Mouse (Mus musculus): ENCODE data around the gene Serpinb6b. TPM values are rescaled to one million over a fixed set of nuclear protein-coding genes. Genes with fewer than 3 reads are reported as not detected.
A peak's percentile ranks its signal among the peaks of the same experiment; 100 is the strongest.

Serpinb6b gene
- total and polyA plus RNA-seq, 3 experiments, result 11.9 to 41.2 (median 38.9) TPM

DNA sequence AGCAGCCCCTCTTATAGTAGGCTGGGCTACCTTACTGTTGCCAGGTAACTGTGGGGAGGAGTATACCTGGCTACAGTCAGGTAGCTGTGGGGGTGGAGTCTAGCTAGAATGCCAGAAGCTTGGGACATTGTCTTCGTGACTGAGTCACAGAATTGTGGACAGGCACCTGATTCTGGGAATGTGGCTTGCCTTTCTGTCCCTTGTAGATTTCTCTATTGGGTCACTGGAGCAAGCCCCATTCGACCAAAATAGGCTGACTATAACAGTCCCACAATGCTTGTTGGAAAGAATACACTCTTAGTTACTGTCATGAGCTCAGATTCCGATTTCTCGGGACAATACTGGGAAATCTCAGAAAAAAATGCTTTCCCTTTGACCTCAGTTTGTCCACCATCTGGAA is 30.0 kb downstream of the Serpinb6b start:
- no peak overlapping the region for H3K27ac ChIP-seq (ENCODE audit: insufficient read depth, low read depth)

GRCm38 (mm10) chr13:33001341-33001740 is 36.3 kb downstream of the Serpinb6b start:
- no peak overlapping the region for H3K27ac ChIP-seq (ENCODE audit: insufficient read depth, low read depth)
- H3K36me3 ChIP-seq (replicated peaks in 1 of 2; ENCODE audit: control insufficient read depth in 1 of 2, insufficient read depth in 1 of 2, low read length in 1 of 2), result no peaks in the 10 kb centered on the region
- no peaks in the 10 kb centered on the region for H3K9me3 ChIP-seq (replicated peaks; ENCODE audit: low read length)
- H3K4me3 ChIP-seq (replicated peaks in 1 of 3; ENCODE audit: low read depth in 2 of 3, low read length in 2 of 3, poor library complexity in 1 of 3), result no peak overlapping the region
- DNase-seq (ENCODE audit: extremely low read depth), result no peak
- no peak overlapping the region for H3K4me2 ChIP-seq (ENCODE audit: insufficient read depth, low read depth, poor library complexity, severe bottlenecking)
- no peaks in the 10 kb centered on the region for H3K27me3 ChIP-seq (replicated peaks)
- H3K4me1 ChIP-seq (ENCODE audit: control insufficient read depth in 1 of 2, insufficient read depth in 2 of 2), result peaks cover 0 to 28% of the 10 kb centered on the region in 2 experiments; a peak in 2 of 4 replicates
- H3K79me2 ChIP-seq (replicated peaks; ENCODE audit: control insufficient read depth, extremely low read depth, insufficient read depth, poor library complexity, severe bottlenecking), result no peaks in the 10 kb centered on the region
- dilution Hi-C loops (cut with MboI; ENCODE audit: extremely low pct_ligation_motif_present, extremely low pct_unique_long_range_greater_than_20kb, low sequenced_read_pairs) (no loop called here), in situ Hi-C loops (cut with MboI; ENCODE audit: low pct_ligation_motif_present, low pct_unique_long_range_greater_than_20kb, low sequenced_read_pairs) (loop anchor here (10.0 kb wide), 1 partner anchor 73 kb away; the partner anchor contains the start of gene Serpinb1b)
- no peak for TF ChIP-seq KAT2A (IDR thresholded peaks at IDR 0.05; ENCODE audit: insufficient replicate concordance, low read length)
- no peak overlapping the region for H3K9ac ChIP-seq (ENCODE audit: insufficient read depth, low read depth)

More for the DNA sequence above, 30.0 kb downstream of the Serpinb6b start:
- dilution Hi-C loops (cut with MboI; ENCODE audit: extremely low pct_ligation_motif_present, extremely low pct_unique_long_range_greater_than_20kb, low sequenced_read_pairs) (no loop called here), in situ Hi-C loops (cut with MboI; ENCODE audit: low pct_ligation_motif_present, low pct_unique_long_range_greater_than_20kb, low sequenced_read_pairs) (no loop called here)
- Histone ChIP-seq H3K27me3 (replicated peaks) (no peaks in the 10 kb centered on the region), H3K36me3 (replicated peaks in 1 of 2; ENCODE audit: control insufficient read depth in 1 of 2, insufficient read depth in 1 of 2, low read length in 1 of 2) (no peaks in the 10 kb centered on the region), H3K4me3 (replicated peaks in 1 of 3; ENCODE audit: low read depth in 2 of 3, low read length in 2 of 3, poor library complexity in 1 of 3) (no peak overlapping the region), H3K4me2 (ENCODE audit: insufficient read depth, low read depth, poor library complexity, severe bottlenecking) (no peak overlapping the region), H3K4me1 (ENCODE audit: control insufficient read depth in 1 of 2, insufficient read depth in 2 of 2) (peaks cover 0 to 4% of the 10 kb centered on the region in 2 experiments; a peak in 1 of 4 replicates), H3K9ac (ENCODE audit: insufficient read depth, low read depth) (no peak overlapping the region), H3K9me3 (replicated peaks; ENCODE audit: low read length) (no peaks in the 10 kb centered on the region), H3K79me2 (replicated peaks; ENCODE audit: control insufficient read depth, extremely low read depth, insufficient read depth, poor library complexity, severe bottlenecking) (no peaks in the 10 kb centered on the region)
- no peak for DNase-seq (ENCODE audit: extremely low read depth)
- TF ChIP-seq JUND (conservative IDR thresholded peaks at IDR 0.05; ENCODE audit: low read depth, low read length) (no peak), GABPA (IDR thresholded peaks at IDR 0.05; ENCODE audit: insufficient replicate concordance, low read depth, low read length) (no peak), MAX (IDR thresholded peaks at IDR 0.05; ENCODE audit: low read length) (no peak), POLR2AphosphoS2 (IDR thresholded peaks at IDR 0.05; ENCODE audit: low read depth, low read length) (no peak), CHD2 (IDR thresholded peaks at IDR 0.05; ENCODE audit: low read length) (no peak), TBP (conservative IDR thresholded peaks at IDR 0.05; ENCODE audit: low read depth, low read length) (no peak), CTCF (conservative IDR thresholded peaks at IDR 0.05 in 1 of 2, IDR thresholded peaks at IDR 0.05 in 1 of 2; ENCODE audit: low read depth in 2 of 2, low read length in 2 of 2) (no peak), MYC (IDR thresholded peaks at IDR 0.05; ENCODE audit: low read depth, low read length) (no peak), ELF1 (IDR thresholded peaks at IDR 0.05; ENCODE audit: low read depth, low read length) (no peak), EP300 (IDR thresholded peaks at IDR 0.05; ENCODE audit: low read length) (no peak), ZC3H11A (IDR thresholded peaks at IDR 0.05; ENCODE audit: low read depth, low read length) (no peak), MAZ (IDR thresholded peaks at IDR 0.05; ENCODE audit: low read depth, low read length) (no peak), SIN3A (IDR thresholded peaks at IDR 0.05; ENCODE audit: low read length) (no peak)

DNA sequence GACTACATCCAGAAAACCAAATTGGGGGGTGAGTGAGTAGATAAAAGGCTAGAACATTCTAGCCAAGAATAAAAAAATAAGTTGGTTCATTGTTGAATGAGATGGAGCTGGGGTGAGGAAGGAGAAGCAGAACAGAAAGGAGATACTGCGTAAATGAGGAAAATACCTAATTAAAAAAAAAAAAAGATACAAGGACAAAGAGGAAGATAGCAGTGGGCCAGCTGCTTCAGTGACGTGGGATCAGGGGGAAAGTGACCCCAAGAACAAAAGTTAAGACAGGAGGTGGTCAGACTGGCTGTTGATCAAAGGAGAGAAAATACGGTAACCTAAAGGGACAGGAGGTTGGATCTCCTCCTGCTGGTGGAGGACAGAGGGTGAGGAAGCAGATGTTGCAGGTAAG is 37.9 kb downstream of the Serpinb6b start, which contains the start of gene Serpinb9:
Gene Serpinb9 (plus strand): TSS at position 301 of the 400 bp plus-strand sequence.
- dilution Hi-C loops (cut with MboI; ENCODE audit: extremely low pct_ligation_motif_present, extremely low pct_unique_long_range_greater_than_20kb, low sequenced_read_pairs), result no loop called here
- Histone ChIP-seq H3K36me3 (replicated peaks in 1 of 2; ENCODE audit: control insufficient read depth in 1 of 2, insufficient read depth in 1 of 2, low read length in 1 of 2) (peaks cover 0 to 7% of the 10 kb centered on the region in 2 experiments), H3K9ac (ENCODE audit: insufficient read depth, low read depth) (peak within 1 kb of the TSS; percentile 47), H3K4me1 (ENCODE audit: control insufficient read depth in 1 of 2, insufficient read depth in 2 of 2) (peaks cover 0 to 24% of the 10 kb centered on the region in 2 experiments; a peak in 2 of 4 replicates), H3K79me2 (replicated peaks; ENCODE audit: control insufficient read depth, extremely low read depth, insufficient read depth, poor library complexity, severe bottlenecking) (no peaks in the 10 kb centered on the region), H3K27ac (ENCODE audit: insufficient read depth, low read depth) (no peak within 1 kb of the TSS), H3K9me3 (replicated peaks; ENCODE audit: low read length) (no peaks in the 10 kb centered on the region), H3K27me3 (replicated peaks) (no peaks in the 10 kb centered on the region), H3K4me3 (replicated peaks in 1 of 3; ENCODE audit: low read depth in 2 of 3, low read length in 2 of 3, poor library complexity in 1 of 3) (peak within 1 kb of the TSS; percentile 39 to 61 (median 49)), H3K4me2 (ENCODE audit: insufficient read depth, low read depth, poor library complexity, severe bottlenecking) (peak within 1 kb of the TSS; percentile 75)
- no peak for DNase-seq (ENCODE audit: extremely low read depth)
- in situ Hi-C loops (cut with MboI; ENCODE audit: low pct_ligation_motif_present, low pct_unique_long_range_greater_than_20kb, low sequenced_read_pairs), result loop anchor here (10.0 kb wide), 1 partner anchor 72 kb away; the partner anchor contains the start of gene Serpinb1b
- TF ChIP-seq CTCF (conservative IDR thresholded peaks at IDR 0.05 in 1 of 2, IDR thresholded peaks at IDR 0.05 in 1 of 2; ENCODE audit: low read depth in 2 of 2, low read length in 2 of 2) (peak in 1 of 2 experiments; percentile 27; a peak in 2 of 4 replicates), PAX5 (IDR thresholded peaks at IDR 0.05; ENCODE audit: low read length) (no peak)

Measured in CH12.LX (cell line).